Mouse (Mus musculus) stomach, postnatal 0 days (tissue): ENCODE measurements around the gene Tcap. TPM values are rescaled to one million over a fixed set of nuclear protein-coding genes. Genes with fewer than 3 reads are reported as not detected.

Source experiments
- ATAC-seq: fragments of 200-750 bp; cut with Nextera tagmentation; 2 replicates; pipeline ENCODE4 v1.8.0; 2017; ENCODE audit not compliant: low FRiP score, low TSS enrichment
- DNase-seq: peaks from one replicate; pipeline ENCODE4 v3.0.0-alpha.2; 2016; ENCODE audit warnings: low spot score
- H3K27ac ChIP-seq: fragments of 300-500 bp; sonication (generic); replicated peaks from 2 replicates; pipeline ENCODE4 v1.5.1; 2014; ENCODE audit warnings: mild to moderate bottlenecking, control low read depth
- H3K27me3 ChIP-seq: fragments of 300-500 bp; sonication (generic); 2 replicates; pipeline ENCODE4 v1.6.1; 2014; ENCODE audit warnings: low read length; ENCODE audit not compliant: control insufficient read depth, insufficient read depth
- H3K36me3 ChIP-seq: fragments of 300-500 bp; sonication (generic); 2 replicates; pipeline ENCODE4 v1.6.1; 2014; ENCODE audit warnings: low read length, mixed read lengths; ENCODE audit not compliant: control insufficient read depth, insufficient read depth
- H3K4me1 ChIP-seq: fragments of 300-500 bp; sonication (generic); replicated peaks from 2 replicates; pipeline ENCODE4 v1.6.1; 2014; ENCODE audit warnings: antibody characterized with exemption; ENCODE audit not compliant: control insufficient read depth, insufficient read depth
- H3K4me2 ChIP-seq: fragments of 300-500 bp; sonication (generic); replicated peaks from 2 replicates; pipeline ENCODE4 v1.6.1; 2014; ENCODE audit warnings: low read depth, mild to moderate bottlenecking, control low read depth, moderate library complexity
- H3K4me3 ChIP-seq: fragments of 300-500 bp; sonication (generic); 2 replicates; pipeline ENCODE4 v1.5.1; 2014; ENCODE audit warnings: low read depth, low read length, control low read depth
- H3K9ac ChIP-seq: fragments of 300-500 bp; sonication (generic); 2 replicates; pipeline ENCODE4 v1.6.1; 2014; ENCODE audit warnings: mild to moderate bottlenecking, low read length, control low read depth, mixed read lengths
- H3K9me3 ChIP-seq: fragments of 300-500 bp; sonication (generic); 2 replicates; pipeline ENCODE4 v1.6.1; 2016; ENCODE audit warnings: low read length; ENCODE audit not compliant: control insufficient read depth
- CTCF ChIP-seq: IDR thresholded peaks from 2 replicates; pipeline ENCODE4 v1.5.1; 2016; ENCODE audit warnings: antibody characterized with exemption, low read depth, mild to moderate bottlenecking, moderate library complexity
- EP300 ChIP-seq: optimal IDR thresholded peaks from 2 replicates; pipeline ENCODE3; 2016; ENCODE audit warnings: antibody characterized with exemption
- WGBS: fragments of 180-500 bp; shearing (Covaris S2); extraction: QIAGEN DNeasy Blood & Tissue Kit; methylation state at CpG from one replicate; pipeline ENCODE4 v1.1.7; 2014; 5-methylcytosine and 5-hydroxymethylcytosine counted together
- polyA plus RNA-seq: library from polyadenylated mRNA; unstranded; fragments of >200 nt; fragmentation: Nextera tagmentation; extraction: Ambion mirVana; gene quantifications from 2 replicates; pipeline ENCODE4 v1.2.1, GENCODE M21; 2015

Gene Tcap
- polyA plus RNA-seq, 1 experiment from 2014 or later, result 0.13 TPM

GRCm38 (mm10) chr11:98372406-98372805 lies 11.2 kb upstream of the Tcap start:
- no peak overlapping the region for H3K4me3 ChIP-seq
- ATAC-seq, result no peak

GRCm38 (mm10) chr11:98373244-98373643 lies 10.4 kb upstream of the Tcap start:
- 87% methylated on average over 6 of the region's 6 CpGs for WGBS
- H3K36me3 ChIP-seq, result peaks cover 8% of the 10 kb centered on the region; the same call in 1 of the 2 replicates
- TF ChIP-seq CTCF (no peak), EP300 (no peak)
- H3K4me3 ChIP-seq, result no peak overlapping the region
- H3K9me3 ChIP-seq, result no peaks in the 10 kb centered on the region
- H3K27ac ChIP-seq, result no peak overlapping the region
- H3K9ac ChIP-seq, result no peak overlapping the region
- H3K4me2 ChIP-seq, result no peak overlapping the region
- no peaks in the 10 kb centered on the region for H3K27me3 ChIP-seq
- ATAC-seq (no peak), DNase-seq (no peak)
- H3K4me1 ChIP-seq, result no peaks in the 10 kb centered on the region

More at GRCm38 (mm10) chr11:98372406-98372805, 11.2 kb upstream of the Tcap start:
- peak; percentile 70 for DNase-seq
- TF ChIP-seq EP300 (no peak), CTCF (peak; percentile 94)
- H3K9me3 ChIP-seq, result no peaks in the 10 kb centered on the region
- no peaks in the 10 kb centered on the region for H3K4me1 ChIP-seq
- H3K9ac ChIP-seq, result peak overlapping the region; percentile 18; the same call in 1 of the 2 replicates
- 12% methylated on average over 2 of the region's 2 CpGs for WGBS
- H3K4me2 ChIP-seq, result no peak overlapping the region
- no peaks in the 10 kb centered on the region; the same call in 1 of the 2 replicates for H3K36me3 ChIP-seq
- no peak overlapping the region for H3K27ac ChIP-seq
- no peaks in the 10 kb centered on the region for H3K27me3 ChIP-seq

GRCm38 (mm10) chr11:98374266-98374665 lies 9.3 kb upstream of the Tcap start:
- Histone ChIP-seq H3K4me3 (no peak overlapping the region), H3K36me3 (peaks cover 14% of the 10 kb centered on the region; the same call in 1 of the 2 replicates), H3K9me3 (no peaks in the 10 kb centered on the region), H3K27me3 (no peaks in the 10 kb centered on the region), H3K4me1 (no peaks in the 10 kb centered on the region), H3K9ac (no peak overlapping the region), H3K27ac (no peak overlapping the region), H3K4me2 (no peak overlapping the region)
- WGBS, result 78% methylated on average over 8 of the region's 8 CpGs
- ATAC-seq (no peak), DNase-seq (no peak)
- no peak for TF ChIP-seq EP300
- TF ChIP-seq CTCF, result no peak

GRCm38 (mm10) chr11:98376756-98377155 lies 6.9 kb upstream of the Tcap start:
- Histone ChIP-seq H3K36me3 (peaks cover 14% of the 10 kb centered on the region; the same call in 1 of the 2 replicates), H3K9ac (no peak overlapping the region), H3K4me3 (no peak overlapping the region), H3K4me2 (no peak overlapping the region), H3K4me1 (no peaks in the 10 kb centered on the region), H3K27ac (no peak overlapping the region), H3K27me3 (no peaks in the 10 kb centered on the region), H3K9me3 (no peaks in the 10 kb centered on the region)
- TF ChIP-seq EP300 (no peak), CTCF (no peak)
- WGBS, result 69% methylated on average over 5 of the region's 5 CpGs
- no peak for ATAC-seq
- no peak for DNase-seq

- Histone ChIP-seq H3K4me2 (no peak overlapping the region), H3K4me1 (no peaks in the 10 kb centered on the region), H3K9ac (no peak overlapping the region), H3K4me3 (no peak overlapping the region), H3K36me3 (peaks cover 14% of the 10 kb centered on the region; the same call in 1 of the 2 replicates), H3K27ac (no peak overlapping the region), H3K9me3 (no peaks in the 10 kb centered on the region), H3K27me3 (no peaks in the 10 kb centered on the region)
- no peak for DNase-seq
- 77% methylated on average over 11 of the region's 11 CpGs for WGBS
- TF ChIP-seq CTCF (no peak), EP300 (no peak)
- no peak for ATAC-seq
Observed at GRCm38 (mm10) chr11:98377787-98378186, 5.8 kb upstream of the Tcap start.

GRCm38 (mm10) chr11:98379379-98379778 lies 4.2 kb upstream of the Tcap start:
- Histone ChIP-seq H3K4me2 (no peak overlapping the region), H3K4me1 (no peaks in the 10 kb centered on the region), H3K36me3 (peaks cover 14% of the 10 kb centered on the region; the same call in 1 of the 2 replicates), H3K9ac (no peak overlapping the region), H3K4me3 (no peak overlapping the region), H3K27me3 (no peaks in the 10 kb centered on the region), H3K9me3 (no peaks in the 10 kb centered on the region), H3K27ac (no peak overlapping the region)
- TF ChIP-seq CTCF (no peak), EP300 (no peak)
- no peak for ATAC-seq
- DNase-seq, result no peak
- 80% methylated on average over 7 of the region's 7 CpGs for WGBS
